Mouse (Mus musculus) neural tube, embryonic 10.5 days (tissue): ENCODE data around the gene Ntm.

ENCODE experiments used
- DNase-seq: peaks from one replicate; pipeline ENCODE4 v3.0.0-alpha.2; 2017; ENCODE audit warnings: low spot score; ENCODE audit errors: extremely low spot score

Ntm gene

DNA sequence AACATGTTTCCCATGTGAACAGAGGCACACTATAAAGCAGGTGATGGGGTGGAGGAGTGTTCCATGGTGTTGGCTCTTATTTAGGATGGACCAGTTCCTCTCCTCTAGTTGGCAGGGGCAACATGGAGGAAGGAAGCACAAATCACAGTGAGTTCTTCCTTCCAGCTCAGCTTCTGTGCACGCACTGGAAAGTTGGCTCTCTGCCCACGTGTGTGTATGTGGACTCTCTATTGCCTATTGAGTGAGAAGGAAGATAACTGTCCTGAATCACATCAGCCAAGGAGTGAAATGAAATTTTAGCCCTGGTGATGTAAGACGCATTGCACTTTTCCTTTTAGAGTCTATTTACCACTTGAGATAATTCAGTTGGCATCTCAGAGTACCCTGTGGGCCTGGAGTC, 203.0 kb downstream of the Ntm start:
- DNase-seq, result no peak

DNA sequence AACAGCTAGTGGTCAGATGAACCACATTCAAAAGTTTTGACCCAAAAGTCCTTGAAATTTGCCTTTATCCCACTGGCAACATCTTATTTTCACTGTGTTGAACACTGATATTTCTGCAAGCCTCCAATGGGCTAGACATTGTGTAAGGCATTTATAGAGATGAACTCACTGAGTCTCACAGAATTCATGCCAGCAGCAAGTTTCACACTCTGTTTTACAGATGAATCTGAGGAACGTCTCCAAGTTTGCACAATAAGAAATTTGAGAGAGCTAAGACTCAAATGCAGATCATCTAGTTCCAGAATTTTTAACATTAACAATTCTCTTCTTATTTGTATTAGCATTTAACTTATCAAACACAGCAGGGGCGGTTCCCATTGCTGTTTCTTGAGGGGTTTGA, 203.9 kb downstream of the Ntm start:
- no peak for DNase-seq

DNA sequence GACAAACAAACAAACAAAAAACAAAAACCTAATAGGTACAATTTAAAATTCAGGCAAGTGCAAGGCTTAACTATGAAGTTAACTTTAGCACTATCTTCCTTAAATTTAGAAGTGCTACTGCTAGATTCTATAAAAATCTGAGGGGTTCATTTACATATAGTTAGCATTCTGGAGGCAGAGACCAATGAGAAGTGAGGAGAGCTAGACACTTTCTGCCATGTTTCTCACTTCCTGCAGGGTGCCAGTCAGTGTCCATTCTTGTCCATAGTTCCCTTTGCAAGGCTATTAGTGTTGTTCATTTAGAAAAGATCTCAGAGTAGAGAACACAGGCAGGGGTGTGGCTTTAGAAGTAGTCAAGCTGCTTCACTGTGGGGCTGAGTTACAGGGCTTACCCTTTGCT, 208.6 kb downstream of the Ntm start:
- no peak for DNase-seq

DNA sequence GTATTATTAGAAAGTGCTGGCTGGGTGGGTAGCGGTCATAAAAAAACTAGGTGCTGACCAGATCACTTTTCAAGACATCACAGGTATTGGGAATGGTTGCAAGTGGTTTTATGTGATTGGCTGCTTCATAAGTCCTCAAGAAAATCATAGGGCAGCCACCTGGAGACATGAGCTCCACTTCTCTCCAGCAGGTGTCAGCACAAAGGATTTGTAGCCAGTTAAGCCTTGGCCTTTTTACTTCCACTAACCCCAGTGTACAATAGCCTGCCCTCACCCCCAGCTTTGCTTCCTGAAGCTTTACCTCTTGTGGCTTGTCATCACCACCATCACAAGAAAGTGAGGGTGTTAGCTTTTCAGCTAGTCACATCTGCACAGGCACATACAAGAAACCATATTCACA, 211.5 kb downstream of the Ntm start:
- DNase-seq, result no peak

DNA sequence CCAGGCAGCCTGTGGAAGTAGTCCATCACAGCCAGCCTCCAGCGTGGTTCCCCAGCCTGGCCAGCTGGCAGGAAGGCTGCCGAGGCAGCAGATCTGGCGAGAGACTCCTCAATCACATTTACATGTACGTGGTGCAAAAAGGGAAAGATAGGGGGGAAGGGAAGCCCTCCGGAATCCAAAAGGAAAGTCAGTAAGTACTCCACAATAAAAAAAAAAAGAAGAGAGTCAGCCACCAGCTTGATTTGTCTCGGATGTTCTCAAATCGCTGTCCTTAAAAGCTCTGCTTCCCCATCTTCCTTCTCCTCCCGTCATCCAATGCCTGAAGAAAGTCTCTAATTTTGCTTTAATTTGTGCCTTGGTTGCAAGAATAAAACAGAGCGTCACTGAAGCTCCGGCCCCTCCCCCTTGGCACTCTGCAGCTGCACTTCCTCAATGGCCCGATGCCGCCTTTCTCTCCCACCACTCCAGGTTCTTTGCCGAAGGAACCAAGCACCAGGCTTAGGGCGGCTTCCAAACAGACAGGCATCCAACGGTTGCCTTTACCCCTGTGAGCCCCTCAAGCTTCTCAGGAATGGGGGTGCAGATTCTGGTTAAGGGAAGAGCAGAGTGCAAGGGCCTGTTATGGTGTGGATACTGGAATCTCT, 212.4 kb downstream of the Ntm start:
- DNase-seq, result no peak

DNA sequence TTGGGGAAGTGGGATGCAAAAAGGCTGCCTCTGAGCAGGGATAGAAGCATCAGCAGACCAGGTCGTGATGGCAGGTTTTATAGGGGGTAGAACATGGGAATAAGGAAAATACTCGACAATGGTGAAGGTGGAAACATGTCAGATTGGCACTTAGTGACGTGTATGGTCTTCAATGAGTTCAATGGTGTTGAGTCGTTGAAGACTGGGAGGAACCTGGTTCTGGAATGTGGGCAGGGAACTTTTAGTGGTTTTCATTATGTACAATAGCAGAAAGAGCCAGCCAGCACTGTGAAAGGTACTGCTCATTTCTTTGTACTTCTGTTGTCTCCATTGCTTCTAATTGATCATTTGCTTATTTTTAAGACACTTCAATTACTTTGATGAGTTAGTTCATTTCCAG, 214.9 kb downstream of the Ntm start:
- DNase-seq, result no peak

DNA sequence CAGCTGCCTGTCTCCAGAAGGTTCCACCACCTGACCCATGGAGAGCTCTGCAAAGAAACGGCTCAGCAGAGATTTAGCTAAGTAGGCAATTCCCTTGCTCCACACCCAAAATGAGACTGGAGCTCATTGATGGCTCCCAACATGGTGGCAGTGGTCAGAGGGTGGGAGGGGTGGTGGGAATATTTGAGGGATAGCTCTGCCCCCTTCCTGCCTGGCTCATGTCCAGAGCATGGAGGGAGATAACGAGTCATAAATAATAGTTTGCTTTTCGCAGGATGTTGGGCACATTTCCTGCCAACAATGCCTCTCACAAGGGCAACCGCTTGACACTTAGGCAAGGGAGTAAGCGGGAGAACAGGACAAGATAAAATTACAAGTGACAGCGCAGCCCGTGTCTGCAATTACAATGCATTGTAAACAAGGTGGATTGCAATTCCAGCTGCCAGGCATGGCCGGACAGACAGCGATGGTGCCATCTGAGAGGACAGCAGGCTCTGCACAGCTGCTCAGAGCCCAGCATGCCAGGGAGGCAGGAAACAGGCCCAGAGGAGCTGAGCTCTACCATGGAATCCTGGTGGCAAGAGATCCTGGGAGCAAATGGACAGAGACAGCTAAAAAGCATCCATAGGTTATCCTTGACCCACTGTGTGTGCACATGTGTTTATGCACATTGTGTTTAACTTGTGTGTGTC, 224.0 kb downstream of the Ntm start:
- no peak for DNase-seq

DNA sequence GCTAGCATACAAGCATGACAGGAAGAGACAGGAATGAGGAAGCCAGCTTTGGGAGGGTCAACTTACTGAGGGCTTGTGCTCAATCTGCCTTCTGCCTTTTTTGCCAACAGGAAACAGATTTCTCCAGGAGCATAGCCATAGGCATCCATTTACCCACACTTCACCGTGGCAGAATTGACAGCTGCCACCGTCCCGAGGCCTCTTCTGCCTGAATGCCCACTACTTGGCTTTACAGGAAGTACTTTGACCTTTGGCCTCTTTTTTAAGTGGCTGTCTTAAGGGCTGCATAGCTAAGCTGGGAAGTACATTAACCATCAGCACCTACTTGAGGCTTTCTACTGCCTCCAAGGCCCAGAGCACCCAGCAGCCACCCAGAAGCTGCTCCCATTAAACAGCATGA, 226.9 kb downstream of the Ntm start:
- DNase-seq, result no peak

DNA sequence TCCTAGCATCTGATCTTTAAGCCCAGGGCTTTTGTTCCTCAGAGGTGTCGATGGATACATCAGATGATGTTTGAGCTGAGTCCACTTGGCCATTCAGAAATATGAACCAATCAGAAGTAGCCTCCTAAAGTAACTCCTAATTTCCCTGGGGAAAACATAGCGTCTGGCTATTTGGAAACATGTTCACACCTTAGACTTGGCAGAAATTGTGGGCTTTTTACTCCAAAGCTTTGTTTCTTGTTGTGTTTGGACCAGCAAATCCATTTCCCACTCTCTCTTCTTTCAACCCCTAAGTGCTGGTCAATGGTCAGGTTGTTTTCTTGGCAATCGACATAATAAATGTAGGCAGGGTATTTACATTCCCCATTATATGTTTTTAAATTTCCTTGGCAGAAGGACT, 230.0 kb downstream of the Ntm start:
- DNase-seq, result no peak

DNA sequence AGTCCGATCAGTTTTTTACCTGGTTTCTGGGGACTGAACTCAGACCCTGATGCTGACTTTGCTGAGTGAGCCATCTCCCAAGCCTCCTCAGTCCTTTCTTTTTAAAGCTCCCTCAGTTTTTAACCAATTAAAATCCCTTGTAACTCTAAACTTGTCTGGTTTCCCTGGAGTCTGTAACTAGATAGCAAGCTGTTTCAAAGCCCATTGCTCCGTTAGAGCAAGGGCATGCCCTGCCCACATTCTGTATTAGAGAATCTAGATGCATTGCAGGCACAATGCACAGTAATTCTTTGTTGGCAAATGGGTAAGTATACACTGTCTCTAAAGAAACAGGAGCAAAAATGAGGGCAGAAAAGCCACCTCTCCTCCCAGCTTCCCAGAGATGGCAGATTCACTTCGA, 231.3 kb downstream of the Ntm start:
- no peak for DNase-seq

DNA sequence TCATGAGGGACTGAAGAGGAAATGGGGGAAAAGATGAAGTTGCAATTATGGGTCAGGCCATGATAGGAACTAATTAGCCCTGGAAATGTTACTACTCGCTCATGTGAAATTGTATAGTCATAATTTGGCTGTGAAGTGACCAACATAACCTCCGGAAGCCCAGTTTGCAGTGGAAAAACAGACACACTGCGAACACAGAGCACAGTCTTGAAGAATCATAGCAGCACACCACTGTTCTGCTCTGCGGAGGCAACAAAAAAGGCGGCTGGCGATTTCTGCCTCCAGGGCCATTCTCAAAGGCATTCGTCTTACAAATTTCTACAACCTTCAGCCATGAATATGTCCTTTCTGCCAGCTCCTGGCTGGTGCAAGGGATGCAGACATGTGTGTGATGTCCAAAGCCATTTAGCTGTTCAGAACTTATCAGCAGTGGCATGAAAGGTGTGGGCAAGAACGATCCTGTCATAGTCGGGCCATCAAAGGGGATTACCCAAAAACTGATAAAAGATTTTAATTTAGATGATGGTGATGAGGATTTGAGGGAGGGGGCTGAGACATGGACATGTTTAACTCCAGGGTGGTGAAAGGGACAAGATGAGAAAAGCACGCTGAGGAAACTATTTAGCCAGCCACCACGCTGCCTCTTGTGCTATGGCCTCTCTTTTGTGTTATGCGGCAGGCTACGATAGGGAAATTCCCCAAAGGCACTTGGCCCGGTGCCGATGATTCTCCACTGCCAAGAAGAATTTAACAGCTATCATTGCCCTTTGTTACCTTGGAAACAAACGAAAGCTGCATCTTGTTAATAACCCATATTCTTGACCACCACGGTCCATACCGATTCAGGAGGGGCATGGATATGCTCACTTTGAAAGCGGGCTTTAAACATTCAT, 235.2 kb downstream of the Ntm start:
- no peak for DNase-seq

DNA sequence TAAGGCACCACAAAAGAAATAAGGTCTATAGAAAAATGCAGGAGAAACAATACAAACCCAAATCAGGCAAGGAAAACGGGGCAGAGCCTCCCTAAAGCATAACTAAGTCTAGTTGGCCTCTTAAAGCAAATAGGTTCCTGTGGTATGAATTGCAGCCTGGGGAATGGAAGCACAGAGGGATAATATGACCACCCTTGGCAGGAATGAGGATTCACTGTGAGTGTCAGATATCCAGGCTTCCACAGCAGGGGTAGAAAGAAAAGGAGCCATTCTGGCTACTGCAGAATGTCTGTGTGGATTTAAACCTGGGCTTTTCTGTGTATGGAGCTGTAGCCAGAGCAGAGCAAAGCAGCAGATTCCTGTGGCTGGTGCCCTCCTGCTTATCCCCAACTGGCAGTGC, 241.5 kb downstream of the Ntm start:
- DNase-seq, result no peak

DNA sequence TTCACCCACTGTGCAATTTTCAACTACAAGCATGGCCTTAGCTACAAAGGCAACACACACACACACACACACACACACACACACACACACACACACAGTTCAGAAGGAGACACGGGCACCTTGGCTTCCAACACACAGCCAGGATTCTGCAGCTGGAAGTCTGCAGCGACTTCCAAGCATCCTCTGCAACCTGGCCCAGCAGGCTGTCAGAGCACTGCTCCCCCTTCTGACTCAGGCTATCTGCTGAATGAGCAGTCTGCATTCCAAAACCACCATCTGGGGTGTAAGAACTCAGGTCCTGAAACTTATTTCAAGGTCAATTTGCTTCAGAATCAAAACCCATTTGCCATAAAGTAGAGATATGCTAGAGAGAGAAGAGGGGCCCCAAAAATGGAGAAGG, 246.1 kb downstream of the Ntm start:
- DNase-seq, result no peak

DNA sequence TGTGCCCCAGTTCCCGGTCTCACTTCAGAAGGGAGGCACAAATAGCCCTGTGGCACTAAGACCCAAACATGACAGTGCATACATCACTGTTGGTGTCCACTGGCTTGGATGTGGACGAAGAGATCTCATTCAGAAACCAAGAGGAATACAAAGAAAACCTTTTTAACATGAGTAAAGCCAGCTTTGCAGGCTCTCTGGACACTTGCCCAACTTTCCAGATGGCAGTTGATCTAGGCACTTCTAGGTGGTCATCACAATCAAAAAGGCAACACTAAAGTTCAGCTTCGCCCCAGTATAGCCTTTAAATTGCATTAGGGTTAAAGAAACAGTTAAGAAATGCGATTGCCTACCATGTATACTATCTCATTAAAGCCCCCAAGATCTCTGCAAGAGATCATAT, 264.7 kb downstream of the Ntm start:
- no peak for DNase-seq

DNA sequence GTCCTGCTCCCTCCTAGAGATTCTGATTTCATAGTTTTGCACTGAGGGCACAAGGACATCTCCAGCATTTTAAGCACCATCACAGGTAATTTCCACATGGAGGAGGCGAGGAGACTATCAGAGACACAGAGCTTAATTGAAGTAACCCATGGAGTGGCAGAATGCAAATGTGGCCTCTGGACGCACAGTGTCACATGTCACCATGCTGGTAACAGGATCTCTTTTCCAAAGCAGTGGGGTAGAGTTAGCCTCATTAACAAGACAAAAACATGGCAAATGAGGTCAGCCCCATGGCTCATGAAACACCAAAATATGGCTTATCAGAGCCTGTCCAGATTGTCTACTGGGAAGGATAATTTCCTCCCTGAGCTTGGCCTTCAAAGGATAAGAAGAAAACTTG, 268.8 kb downstream of the Ntm start:
- no peak for DNase-seq

DNA sequence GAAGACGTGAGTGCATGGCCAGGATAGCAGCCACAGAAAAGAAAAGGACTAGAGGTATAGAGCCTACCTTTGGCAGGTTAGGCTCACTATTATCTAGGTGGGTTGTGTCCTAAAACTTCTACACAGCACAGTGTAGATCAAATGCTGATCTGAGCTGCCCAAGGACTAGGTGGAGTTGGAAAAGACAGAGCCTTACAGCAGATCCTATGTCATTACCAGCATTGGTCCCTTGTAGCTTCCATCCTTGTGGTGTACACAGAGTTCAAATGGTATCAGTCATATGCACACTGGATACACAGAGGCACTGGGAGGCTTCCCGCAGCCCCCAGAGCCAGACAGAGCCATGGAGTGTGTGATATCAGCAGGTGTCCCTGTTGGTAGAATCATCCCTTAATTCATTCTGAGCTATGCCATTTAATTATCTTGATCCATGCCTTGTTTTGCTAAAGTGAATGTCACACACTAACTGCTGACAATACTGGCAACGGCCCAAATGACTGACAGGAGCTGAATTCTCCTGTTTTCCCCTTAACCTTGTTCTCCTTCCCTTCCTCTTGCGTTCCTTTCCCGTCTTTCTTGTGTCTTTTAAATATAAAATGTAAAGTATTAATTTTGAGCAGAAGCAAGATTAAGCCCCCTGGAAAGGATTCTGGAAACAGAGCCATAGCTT, 271.6 kb downstream of the Ntm start:
- no peak for DNase-seq

DNA sequence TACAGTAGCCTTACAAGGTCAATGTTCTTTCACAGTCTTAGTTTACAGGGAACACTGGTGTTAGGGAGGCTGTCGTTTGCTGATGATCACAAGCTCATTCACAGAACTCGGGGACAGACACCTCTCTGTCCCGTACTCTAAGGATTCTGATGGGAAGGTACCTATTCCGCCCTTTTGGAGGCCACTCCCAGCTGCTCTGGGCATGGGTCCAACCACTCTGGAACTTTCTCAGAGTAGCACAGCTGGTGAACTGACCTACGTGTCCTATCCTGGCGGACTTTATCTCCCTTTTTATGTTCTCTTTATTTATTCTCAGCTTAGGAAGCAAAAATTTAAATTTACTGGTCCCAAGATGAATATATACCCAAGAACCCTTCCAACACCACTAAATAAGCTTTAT, 280.7 kb downstream of the Ntm start:
- no peak for DNase-seq

DNA sequence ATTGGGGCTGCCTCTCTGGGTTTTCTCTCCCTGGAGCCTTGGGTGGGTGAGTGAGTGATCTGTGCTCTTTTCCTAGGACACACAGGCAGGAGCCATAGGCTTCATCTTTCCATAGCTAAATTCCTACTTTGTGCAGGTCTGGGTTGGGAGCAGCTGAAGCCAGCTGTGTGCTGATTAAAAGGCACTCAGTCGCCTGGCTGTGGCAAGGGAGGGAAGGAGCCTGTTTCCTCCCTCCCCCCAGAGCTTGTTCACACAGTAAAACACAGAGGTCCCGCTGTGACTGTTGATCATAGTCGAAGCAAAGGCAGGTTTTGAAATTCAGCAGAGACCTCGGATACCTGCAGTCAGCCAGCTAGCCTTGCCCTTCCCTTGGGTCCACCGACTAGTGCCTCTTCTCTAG, 282.3 kb downstream of the Ntm start:
- no peak for DNase-seq

DNA sequence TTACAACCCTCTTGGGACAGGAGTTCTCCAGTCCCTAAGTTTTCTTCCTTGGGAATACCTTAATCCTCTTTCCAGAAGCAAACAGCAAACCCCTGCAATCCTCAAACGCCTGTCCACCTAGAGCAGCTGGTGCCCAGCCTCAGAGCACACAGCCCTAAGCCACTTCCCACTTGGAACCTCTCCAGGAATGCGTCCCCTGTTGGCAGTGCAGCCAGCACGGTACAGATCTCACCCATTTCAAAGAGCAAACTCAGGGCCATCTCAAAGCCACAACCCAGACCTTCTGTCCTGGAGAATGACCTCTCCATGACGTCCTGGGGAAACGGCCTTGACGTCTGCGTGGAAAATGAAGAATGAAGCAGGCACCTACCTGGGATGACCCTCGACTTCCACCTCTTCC, 289.0 kb downstream of the Ntm start:
- DNase-seq, result no peak

DNA sequence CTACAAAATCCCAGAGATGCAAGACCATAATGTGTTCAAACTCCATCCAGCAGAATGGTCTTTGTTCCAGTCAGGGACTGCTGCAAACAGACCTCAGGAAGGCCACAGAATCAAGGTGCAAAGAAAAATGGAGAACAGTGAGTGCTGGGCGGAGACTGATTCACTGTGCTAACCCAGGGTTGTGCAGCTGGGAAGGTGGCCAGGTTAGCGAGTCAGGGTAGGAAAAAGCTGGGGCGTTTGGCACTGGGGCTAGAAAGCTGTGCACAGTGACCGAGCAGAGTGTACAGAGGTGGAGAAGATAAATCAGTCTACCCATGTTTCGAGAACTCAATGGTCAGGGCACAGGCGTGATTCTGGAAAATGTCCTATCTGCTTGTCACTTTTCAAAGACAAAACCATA, 291.1 kb downstream of the Ntm start:
- no peak for DNase-seq

DNA sequence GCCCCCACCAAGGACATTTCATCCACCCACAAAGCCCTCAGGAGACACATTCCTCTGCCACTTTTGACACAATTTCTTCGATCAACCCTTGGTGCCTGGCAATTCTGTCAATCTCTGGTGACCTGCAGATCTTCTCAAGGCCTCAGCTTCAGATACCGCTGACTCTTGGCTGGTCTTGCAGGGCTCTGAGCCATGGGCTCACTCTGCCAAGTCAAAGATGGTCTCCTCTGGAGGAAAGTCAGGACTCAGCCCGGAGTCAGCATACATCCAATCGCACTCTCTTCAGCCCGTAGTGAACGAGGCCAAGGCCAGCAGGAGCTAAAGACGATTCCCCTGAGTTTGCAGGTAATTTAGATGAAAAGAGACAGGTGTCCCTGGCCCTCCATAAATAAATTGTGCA, 299.7 kb downstream of the Ntm start:
- no peak for DNase-seq
